Mouse (Mus musculus): ENCODE measurements around the gene Ccdc184. TPM values are rescaled to one million over a fixed set of nuclear protein-coding genes. Genes with fewer than 3 reads are reported as not detected.

The Ccdc184 gene
- polyA plus RNA-seq, 1 experiment from 2014 or later: 50.4 TPM

- Histone ChIP-seq H3K36me3 (ENCODE audit: control insufficient read depth, insufficient read depth) (no peaks in the 10 kb centered on the region), H3K27ac (ENCODE audit: low read length) (no peak overlapping the region), H3K4me2 (ENCODE audit: low read length) (no peak overlapping the region), H3K9ac (replicated peaks; ENCODE audit: low read depth, low read length) (no peak overlapping the region), H3K27me3 (replicated peaks; ENCODE audit: control insufficient read depth, insufficient read depth, low read length) (no peaks in the 10 kb centered on the region), H3K4me3 (replicated peaks; ENCODE audit: low read length) (no peak overlapping the region), H3K9me3 (ENCODE audit: control insufficient read depth, low read length) (no peaks in the 10 kb centered on the region), H3K4me1 (replicated peaks; ENCODE audit: control insufficient read depth, insufficient read depth, low read length) (no peaks in the 10 kb centered on the region)
- ATAC-seq: no peak
- 51% methylated on average over 7 of the region's 7 CpGs for WGBS
These were observed 14.0 kb upstream of the Ccdc184 start for GRCm38 (mm10) chr15:98152916-98153315.

- ATAC-seq: no peak
- Histone ChIP-seq H3K9ac (replicated peaks; ENCODE audit: low read depth, low read length) (no peak overlapping the region), H3K27me3 (replicated peaks; ENCODE audit: control insufficient read depth, insufficient read depth, low read length) (no peaks in the 10 kb centered on the region), H3K36me3 (ENCODE audit: control insufficient read depth, insufficient read depth) (no peaks in the 10 kb centered on the region), H3K4me3 (replicated peaks; ENCODE audit: low read length) (no peak overlapping the region), H3K4me1 (replicated peaks; ENCODE audit: control insufficient read depth, insufficient read depth, low read length) (no peaks in the 10 kb centered on the region), H3K27ac (ENCODE audit: low read length) (no peak overlapping the region), H3K4me2 (ENCODE audit: low read length) (no peak overlapping the region), H3K9me3 (ENCODE audit: control insufficient read depth, low read length) (no peaks in the 10 kb centered on the region)
- WGBS: 35% methylated on average over 3 of the region's 3 CpGs
These were observed 13.3 kb upstream of the Ccdc184 start for GRCm38 (mm10) chr15:98153625-98154024.

GRCm38 (mm10) chr15:98154146-98154545 is 12.8 kb upstream of the Ccdc184 start:
- Histone ChIP-seq H3K27me3 (replicated peaks; ENCODE audit: control insufficient read depth, insufficient read depth, low read length) (no peaks in the 10 kb centered on the region), H3K9ac (replicated peaks; ENCODE audit: low read depth, low read length) (no peak overlapping the region), H3K27ac (ENCODE audit: low read length) (no peak overlapping the region), H3K9me3 (ENCODE audit: control insufficient read depth, low read length) (no peaks in the 10 kb centered on the region), H3K4me3 (replicated peaks; ENCODE audit: low read length) (no peak overlapping the region), H3K36me3 (ENCODE audit: control insufficient read depth, insufficient read depth) (no peaks in the 10 kb centered on the region), H3K4me2 (ENCODE audit: low read length) (no peak overlapping the region), H3K4me1 (replicated peaks; ENCODE audit: control insufficient read depth, insufficient read depth, low read length) (no peaks in the 10 kb centered on the region)
- WGBS: 59% methylated on average over 4 of the region's 4 CpGs
- no peak for ATAC-seq

- Histone ChIP-seq H3K4me3 (replicated peaks; ENCODE audit: low read length) (no peak overlapping the region), H3K9me3 (ENCODE audit: control insufficient read depth, low read length) (no peaks in the 10 kb centered on the region), H3K27ac (ENCODE audit: low read length) (no peak overlapping the region), H3K4me2 (ENCODE audit: low read length) (no peak overlapping the region), H3K27me3 (replicated peaks; ENCODE audit: control insufficient read depth, insufficient read depth, low read length) (no peaks in the 10 kb centered on the region), H3K9ac (replicated peaks; ENCODE audit: low read depth, low read length) (no peak overlapping the region), H3K36me3 (ENCODE audit: control insufficient read depth, insufficient read depth) (no peaks in the 10 kb centered on the region), H3K4me1 (replicated peaks; ENCODE audit: control insufficient read depth, insufficient read depth, low read length) (no peaks in the 10 kb centered on the region)
- no peak for ATAC-seq
- WGBS: 81% methylated on average over 3 of the region's 3 CpGs
These were observed 12.3 kb upstream of the Ccdc184 start for GRCm38 (mm10) chr15:98154631-98155030.

- H3K9me3 ChIP-seq (ENCODE audit: control insufficient read depth, low read length): no peaks in the 10 kb centered on the region
- no peaks in the 10 kb centered on the region for H3K27me3 ChIP-seq (replicated peaks; ENCODE audit: control insufficient read depth, insufficient read depth, low read length)
- no peak overlapping the region for H3K9ac ChIP-seq (replicated peaks; ENCODE audit: low read depth, low read length)
- H3K36me3 ChIP-seq (ENCODE audit: control insufficient read depth, insufficient read depth): no peaks in the 10 kb centered on the region
- no peak overlapping the region for H3K4me3 ChIP-seq (replicated peaks; ENCODE audit: low read length)
- no peak overlapping the region for H3K4me2 ChIP-seq (ENCODE audit: low read length)
- 88% methylated on average over 5 of the region's 5 CpGs for WGBS
- ATAC-seq: no peak
- H3K27ac ChIP-seq (ENCODE audit: low read length): no peak overlapping the region
- H3K4me1 ChIP-seq (replicated peaks; ENCODE audit: control insufficient read depth, insufficient read depth, low read length): no peaks in the 10 kb centered on the region
These were observed 11.7 kb upstream of the Ccdc184 start for GRCm38 (mm10) chr15:98155272-98155671.

- Histone ChIP-seq H3K36me3 (ENCODE audit: control insufficient read depth, insufficient read depth) (no peaks in the 10 kb centered on the region), H3K9me3 (ENCODE audit: control insufficient read depth, low read length) (no peaks in the 10 kb centered on the region), H3K9ac (replicated peaks; ENCODE audit: low read depth, low read length) (no peak overlapping the region), H3K4me2 (ENCODE audit: low read length) (no peak overlapping the region), H3K27me3 (replicated peaks; ENCODE audit: control insufficient read depth, insufficient read depth, low read length) (no peaks in the 10 kb centered on the region), H3K4me3 (replicated peaks; ENCODE audit: low read length) (no peak overlapping the region), H3K27ac (ENCODE audit: low read length) (no peak overlapping the region), H3K4me1 (replicated peaks; ENCODE audit: control insufficient read depth, insufficient read depth, low read length) (no peaks in the 10 kb centered on the region)
- WGBS: 76% methylated on average over 4 of the region's 4 CpGs
- ATAC-seq: no peak
These were observed 11.0 kb upstream of the Ccdc184 start for GRCm38 (mm10) chr15:98155944-98156343.

- Histone ChIP-seq H3K4me1 (replicated peaks; ENCODE audit: control insufficient read depth, insufficient read depth, low read length) (no peaks in the 10 kb centered on the region), H3K9me3 (ENCODE audit: control insufficient read depth, low read length) (no peaks in the 10 kb centered on the region), H3K27ac (ENCODE audit: low read length) (no peak overlapping the region), H3K4me2 (ENCODE audit: low read length) (no peak overlapping the region), H3K36me3 (ENCODE audit: control insufficient read depth, insufficient read depth) (no peaks in the 10 kb centered on the region), H3K27me3 (replicated peaks; ENCODE audit: control insufficient read depth, insufficient read depth, low read length) (no peaks in the 10 kb centered on the region), H3K4me3 (replicated peaks; ENCODE audit: low read length) (no peak overlapping the region), H3K9ac (replicated peaks; ENCODE audit: low read depth, low read length) (no peak overlapping the region)
- ATAC-seq: no peak
- WGBS: 86% methylated on average over 1 of the region's 1 CpGs
These were observed 9.7 kb upstream of the Ccdc184 start for GRCm38 (mm10) chr15:98157253-98157652.

GRCm38 (mm10) chr15:98161026-98161805 is 5.7 kb upstream of the Ccdc184 start:
- no peaks in the 10 kb centered on the region for H3K4me1 ChIP-seq (replicated peaks; ENCODE audit: control insufficient read depth, insufficient read depth, low read length)
- no peaks in the 10 kb centered on the region for H3K9me3 ChIP-seq (ENCODE audit: control insufficient read depth, low read length)
- no peaks in the 10 kb centered on the region for H3K36me3 ChIP-seq (ENCODE audit: control insufficient read depth, insufficient read depth)
- H3K27me3 ChIP-seq (replicated peaks; ENCODE audit: control insufficient read depth, insufficient read depth, low read length): no peaks in the 10 kb centered on the region
- no peak overlapping the region for H3K4me3 ChIP-seq (replicated peaks; ENCODE audit: low read length)
- H3K4me2 ChIP-seq (ENCODE audit: low read length): no peak overlapping the region
- no peak overlapping the region for H3K27ac ChIP-seq (ENCODE audit: low read length)
- no peak for ATAC-seq
- WGBS: 53% methylated on average over 19 of the region's 19 CpGs
- H3K9ac ChIP-seq (replicated peaks; ENCODE audit: low read depth, low read length): no peak overlapping the region

- 88% methylated on average over 4 of the region's 4 CpGs for WGBS
- Histone ChIP-seq H3K27me3 (replicated peaks; ENCODE audit: control insufficient read depth, insufficient read depth, low read length) (no peaks in the 10 kb centered on the region), H3K4me1 (replicated peaks; ENCODE audit: control insufficient read depth, insufficient read depth, low read length) (peaks cover 7% of the 10 kb centered on the region), H3K36me3 (ENCODE audit: control insufficient read depth, insufficient read depth) (no peaks in the 10 kb centered on the region), H3K9me3 (ENCODE audit: control insufficient read depth, low read length) (no peaks in the 10 kb centered on the region), H3K27ac (ENCODE audit: low read length) (no peak overlapping the region), H3K9ac (replicated peaks; ENCODE audit: low read depth, low read length) (no peak overlapping the region), H3K4me3 (replicated peaks; ENCODE audit: low read length) (no peak overlapping the region), H3K4me2 (ENCODE audit: low read length) (no peak overlapping the region)
- no peak for ATAC-seq
These were observed 4.4 kb upstream of the Ccdc184 start for GRCm38 (mm10) chr15:98162561-98162960.

GRCm38 (mm10) chr15:98165525-98165924 is 1.4 kb upstream of the Ccdc184 start, which contains the start of gene Asb8:
Asb8 (minus strand) TSS chr15:98165625.
- Histone ChIP-seq H3K27me3 (replicated peaks; ENCODE audit: control insufficient read depth, insufficient read depth, low read length) (peaks cover 5% of the 10 kb centered on the region), H3K4me2 (ENCODE audit: low read length) (no peak within 1 kb of the TSS), H3K4me1 (replicated peaks; ENCODE audit: control insufficient read depth, insufficient read depth, low read length) (peaks cover 24% of the 10 kb centered on the region), H3K36me3 (ENCODE audit: control insufficient read depth, insufficient read depth) (no peaks in the 10 kb centered on the region), H3K9ac (replicated peaks; ENCODE audit: low read depth, low read length) (no peak within 1 kb of the TSS), H3K27ac (ENCODE audit: low read length) (no peak within 1 kb of the TSS), H3K4me3 (replicated peaks; ENCODE audit: low read length) (no peak within 1 kb of the TSS; the same call in 1 of the 2 replicates), H3K9me3 (ENCODE audit: control insufficient read depth, low read length) (no peaks in the 10 kb centered on the region)
- no peak for ATAC-seq
- WGBS: 82% methylated on average over 5 of the region's 5 CpGs
